Mouse (Mus musculus) monocyte, adult 2 months (primary cell): ENCODE data around the gene Ctbp2.
A peak's percentile ranks its signal among the peaks of the same experiment; 100 is the strongest.

Experiments
- DNase-seq, 2 experiments: peaks; one replicate each; pipeline ENCODE4 v3.0.0; 2022; ENCODE audit warnings: low spot score in 2 of 2, low read depth in 1 of 2

The Ctbp2 gene

GRCm38 (mm10) chr7:133048085-133048630, 76.0 kb downstream of the Ctbp2 start:
- DNase-seq: no peak

- peak in 1 of 2 experiments; percentile 10 for DNase-seq
Measured at GRCm38 (mm10) chr7:133047287-133047686, 76.9 kb downstream of the Ctbp2 start.

- no peak for DNase-seq
Measured at GRCm38 (mm10) chr7:133044721-133045120, 79.4 kb downstream of the Ctbp2 start.

- no peak for DNase-seq
Measured at GRCm38 (mm10) chr7:133041784-133042183, 82.4 kb downstream of the Ctbp2 start.

GRCm38 (mm10) chr7:133040688-133041345, 83.3 kb downstream of the Ctbp2 start:
- DNase-seq: no peak

- no peak for DNase-seq
Measured at GRCm38 (mm10) chr7:133039556-133040255, 84.4 kb downstream of the Ctbp2 start.

GRCm38 (mm10) chr7:133037618-133038017, 86.5 kb downstream of the Ctbp2 start:
- DNase-seq: no peak

- no peak for DNase-seq
Measured at GRCm38 (mm10) chr7:133037217-133037616, 86.9 kb downstream of the Ctbp2 start.

- no peak for DNase-seq
Measured at GRCm38 (mm10) chr7:133035901-133036300, 88.3 kb downstream of the Ctbp2 start.

GRCm38 (mm10) chr7:133032589-133033203, 91.5 kb downstream of the Ctbp2 start:
- DNase-seq: no peak

- no peak for DNase-seq
Measured at GRCm38 (mm10) chr7:133029496-133030047, 94.6 kb downstream of the Ctbp2 start.

GRCm38 (mm10) chr7:133029004-133029403, 95.2 kb downstream of the Ctbp2 start:
- DNase-seq: no peak

GRCm38 (mm10) chr7:133027930-133028329, 96.2 kb downstream of the Ctbp2 start:
- DNase-seq: no peak

- DNase-seq: no peak
Measured at GRCm38 (mm10) chr7:133024694-133025093, 99.5 kb downstream of the Ctbp2 start.

- DNase-seq: no peak
Measured at GRCm38 (mm10) chr7:133019481-133020020, 104.6 kb downstream of the Ctbp2 start.

- DNase-seq: no peak
Measured at GRCm38 (mm10) chr7:133018961-133019360, 105.2 kb downstream of the Ctbp2 start.

- no peak for DNase-seq
Measured at GRCm38 (mm10) chr7:133015416-133016070, 108.6 kb downstream of the Ctbp2 start.

- DNase-seq: no peak
Measured at GRCm38 (mm10) chr7:133014631-133015030, 109.5 kb downstream of the Ctbp2 start.

- DNase-seq: no peak
Measured at GRCm38 (mm10) chr7:133013923-133014322, 110.2 kb downstream of the Ctbp2 start.

- DNase-seq: no peak
Measured at GRCm38 (mm10) chr7:133012637-133013366, 111.4 kb downstream of the Ctbp2 start.
